Mouse (Mus musculus) hindbrain, embryonic 10.5 days (tissue): ENCODE results near the gene Zfp64. TPM values are rescaled to one million over a fixed set of nuclear protein-coding genes. Genes with fewer than 3 reads are reported as not detected.
A peak's percentile ranks its signal among the peaks of the same experiment; 100 is the strongest.

Source experiments
- DNase-seq: peaks from one replicate; pipeline ENCODE4 v3.0.0-alpha.2; 2017; ENCODE audit warnings: low spot score
- H3K27ac ChIP-seq: fragments of 300-500 bp; sonication (generic); 2 replicates; pipeline ENCODE4 v1.5.1; 2016; ENCODE audit warnings: mild to moderate bottlenecking, moderate library complexity
- H3K27me3 ChIP-seq: fragments of 300-500 bp; sonication (generic); 2 replicates; pipeline ENCODE4 v1.6.1; 2016; ENCODE audit warnings: mild to moderate bottlenecking; ENCODE audit not compliant: poor library complexity, insufficient read depth, severe bottlenecking
- H3K36me3 ChIP-seq: fragments of 300-500 bp; sonication (generic); 2 replicates; pipeline ENCODE4 v1.6.1; 2016; ENCODE audit warnings: mild to moderate bottlenecking, moderate library complexity
- H3K4me1 ChIP-seq: fragments of 300-500 bp; sonication (generic); replicated peaks from 2 replicates; pipeline ENCODE4 v1.6.1; 2016; ENCODE audit warnings: mild to moderate bottlenecking
- H3K4me3 ChIP-seq: fragments of 300-500 bp; sonication (generic); 2 replicates; pipeline ENCODE4 v1.5.1; 2016; ENCODE audit warnings: mild to moderate bottlenecking, moderate library complexity
- H3K9me3 ChIP-seq: fragments of 300-500 bp; sonication (generic); 2 replicates; pipeline ENCODE4 v1.6.1; 2016; ENCODE audit warnings: mild to moderate bottlenecking, moderate library complexity
- WGBS: fragments of 180-500 bp; shearing (Covaris S2); methylation state at CpG from one replicate; pipeline ENCODE4 v1.1.7; 2016; 5-methylcytosine and 5-hydroxymethylcytosine counted together
- polyA plus RNA-seq: library from polyadenylated mRNA; unstranded; fragments of >200 nt; fragmentation: Nextera tagmentation; extraction: Ambion mirVana; gene quantifications from 2 replicates; pipeline ENCODE4 v1.2.1, GENCODE M21; 2016

The Zfp64 gene
- 39.9 and 41.3 TPM in 2 replicates for polyA plus RNA-seq

DNA sequence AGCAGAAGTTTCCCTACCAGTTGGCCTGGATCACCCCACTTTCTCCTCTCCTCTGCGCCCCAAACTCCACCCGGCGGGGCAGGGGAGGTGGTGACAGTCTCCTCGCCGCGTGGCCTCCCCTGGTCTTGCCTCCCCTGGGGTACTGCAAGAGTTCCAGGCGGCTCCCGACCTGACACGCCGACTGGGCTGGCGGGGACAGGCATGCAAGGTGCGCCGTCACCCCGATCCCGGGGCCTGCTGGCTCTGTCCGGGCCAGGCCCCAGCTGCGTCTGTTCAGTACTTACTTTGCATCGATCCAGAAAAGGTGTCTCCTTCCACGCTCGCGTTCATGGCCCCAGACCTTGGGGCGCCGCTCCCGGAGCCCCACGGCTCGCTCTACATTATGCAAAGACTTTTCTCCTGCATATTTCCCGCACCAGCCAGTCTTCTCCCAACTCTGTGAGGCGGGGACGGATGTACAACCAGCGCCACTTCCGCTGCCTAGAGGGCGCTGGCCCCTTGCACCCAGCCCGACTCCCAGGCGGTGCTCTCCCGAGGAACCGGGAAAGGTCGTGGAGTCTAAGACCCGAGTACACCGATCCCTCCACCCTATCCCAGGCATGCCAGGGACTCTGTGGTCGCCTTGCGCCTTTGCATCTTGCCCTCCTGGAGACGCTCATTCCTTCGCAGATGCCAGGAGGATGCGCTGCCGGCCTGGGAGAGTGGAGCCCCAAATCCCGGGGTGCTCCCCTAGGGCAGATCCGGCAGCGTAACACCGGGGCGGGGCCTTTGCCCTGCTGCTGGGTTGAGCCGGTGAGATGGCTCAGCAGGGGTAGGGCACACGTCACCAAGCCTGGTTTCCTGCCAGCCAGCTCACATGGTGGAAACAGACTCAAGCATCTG is at the start of gene Zfp64:
TSS of gene Zfp64 (minus strand) at position 753 of the 882 bp plus-strand sequence.
- peak within 1 kb of the TSS; percentile 95 for H3K27ac ChIP-seq
- DNase-seq: peak; percentile 85
- H3K9me3 ChIP-seq: no peaks in the 10 kb centered on the region
- H3K36me3 ChIP-seq: peaks cover 21% of the 10 kb centered on the region
- no peaks in the 10 kb centered on the region; the same call in 1 of the 2 replicates for H3K27me3 ChIP-seq
- H3K4me3 ChIP-seq: peak within 1 kb of the TSS; percentile 90
- peaks cover 26% of the 10 kb centered on the region for H3K4me1 ChIP-seq
- WGBS: under 1% methylated on average over 52 of the region's 52 CpGs

DNA sequence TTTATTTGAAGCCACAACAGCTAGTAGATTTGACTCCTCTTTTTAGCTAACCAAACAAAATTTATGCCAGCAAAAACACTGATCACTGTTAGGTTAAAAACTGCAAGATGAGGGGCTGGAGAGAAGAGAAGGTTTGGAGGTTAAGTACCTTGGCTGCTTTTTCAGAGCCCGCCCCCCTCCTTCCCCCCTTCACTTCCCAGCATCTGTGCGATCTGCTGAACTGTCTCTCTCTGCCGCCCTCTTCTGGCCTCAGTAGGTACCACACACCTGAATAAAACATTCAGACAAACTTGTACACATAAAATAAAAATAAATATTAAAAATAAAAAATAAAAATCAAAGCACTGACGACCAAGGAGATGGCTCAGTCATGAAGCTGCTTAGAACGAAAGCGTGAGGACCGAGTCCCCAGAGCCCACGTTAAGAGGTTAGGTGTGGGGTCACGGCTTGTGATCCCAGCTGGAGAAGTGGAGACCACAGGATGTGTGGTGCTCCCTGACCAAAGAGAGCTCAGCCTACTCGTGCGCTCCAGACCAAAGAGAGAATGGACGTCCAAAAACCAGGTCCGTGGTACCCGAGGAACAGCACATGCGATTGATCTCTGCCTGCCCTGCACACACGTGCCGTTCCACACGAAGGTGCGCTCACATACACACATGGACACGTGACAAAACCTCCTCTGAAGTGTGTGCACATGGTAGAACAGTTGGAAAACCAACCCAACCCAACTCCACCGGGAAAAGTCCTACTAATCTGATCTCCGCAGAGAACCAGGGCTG is 37.4 kb upstream of the Zfp64 start:
- 74% methylated on average over 22 of the region's 22 CpGs for WGBS
- Histone ChIP-seq H3K27ac (no peak overlapping the region), H3K9me3 (no peaks in the 10 kb centered on the region), H3K4me3 (no peak overlapping the region), H3K36me3 (no peaks in the 10 kb centered on the region), H3K4me1 (peaks cover 17% of the 10 kb centered on the region), H3K27me3 (no peaks in the 10 kb centered on the region)
- DNase-seq: peak; percentile 52

DNA sequence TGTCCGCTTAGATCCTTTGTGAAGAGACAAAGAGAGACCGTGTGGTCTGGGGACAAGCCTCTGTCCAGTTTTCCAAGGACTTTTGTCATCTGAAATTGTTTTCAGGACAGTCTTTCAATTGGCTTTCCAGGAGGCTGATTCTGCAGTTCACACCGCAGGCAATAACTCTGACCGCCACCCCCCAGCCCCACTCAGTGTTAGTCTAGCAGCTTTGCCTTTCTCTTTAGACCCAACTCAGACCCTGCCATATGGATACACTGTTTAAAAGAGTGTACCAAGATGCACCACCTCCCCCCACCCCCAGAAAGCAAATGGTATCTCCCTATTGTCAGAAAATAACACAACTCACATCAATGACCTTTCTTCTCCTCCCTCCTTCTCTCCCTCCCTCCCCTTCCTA is 35.6 kb upstream of the Zfp64 start:
- peak; percentile 47 for DNase-seq
- Histone ChIP-seq H3K4me3 (no peak overlapping the region), H3K36me3 (peaks cover 8% of the 10 kb centered on the region; the same call in 1 of the 2 replicates), H3K9me3 (no peaks in the 10 kb centered on the region), H3K27ac (peak overlapping the region; percentile 77), H3K27me3 (no peaks in the 10 kb centered on the region), H3K4me1 (peaks cover 17% of the 10 kb centered on the region)
- WGBS: 53% methylated on average over 4 of the region's 4 CpGs

DNA sequence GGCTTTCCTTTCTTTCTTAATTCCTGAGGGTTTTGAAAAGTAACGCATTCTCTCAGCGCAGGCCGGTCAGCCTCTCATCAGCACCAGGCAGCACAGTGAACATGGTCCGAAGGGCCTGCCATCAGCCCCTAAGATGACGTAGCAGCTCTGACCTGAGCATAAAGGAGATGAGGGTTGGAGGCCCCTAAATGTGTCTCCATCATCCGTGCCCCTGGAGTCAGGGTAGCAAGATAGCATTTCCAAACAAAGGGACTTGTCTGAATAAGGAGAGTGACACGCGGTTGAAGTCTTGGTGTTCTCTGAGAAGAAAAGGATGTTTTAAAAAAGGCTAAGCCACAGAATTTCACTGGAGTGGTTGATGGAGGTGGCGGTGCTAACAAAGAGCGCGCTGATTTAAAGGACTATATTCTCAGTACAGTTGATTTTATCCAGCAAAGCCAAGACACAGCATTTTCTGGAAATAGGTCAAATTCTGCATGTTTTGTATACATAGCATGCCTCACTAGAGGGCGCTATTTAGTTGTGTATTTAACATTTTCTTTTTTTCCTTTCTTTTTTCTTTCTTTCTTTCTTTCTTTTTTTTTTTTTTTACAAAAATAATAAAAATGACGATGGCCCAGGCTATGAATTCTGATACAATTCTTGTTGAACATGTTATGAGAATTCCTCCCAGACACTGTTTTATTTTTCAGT is 34.8 kb upstream of the Zfp64 start:
- peak overlapping the region; percentile 77 for H3K27ac ChIP-seq
- H3K4me3 ChIP-seq: no peak overlapping the region
- no peaks in the 10 kb centered on the region for H3K9me3 ChIP-seq
- no peaks in the 10 kb centered on the region for H3K27me3 ChIP-seq
- H3K36me3 ChIP-seq: peaks cover 13% of the 10 kb centered on the region; the same call in 1 of the 2 replicates
- peaks cover 17% of the 10 kb centered on the region for H3K4me1 ChIP-seq
- DNase-seq: no peak
- 57% methylated on average over 13 of the region's 13 CpGs for WGBS

DNA sequence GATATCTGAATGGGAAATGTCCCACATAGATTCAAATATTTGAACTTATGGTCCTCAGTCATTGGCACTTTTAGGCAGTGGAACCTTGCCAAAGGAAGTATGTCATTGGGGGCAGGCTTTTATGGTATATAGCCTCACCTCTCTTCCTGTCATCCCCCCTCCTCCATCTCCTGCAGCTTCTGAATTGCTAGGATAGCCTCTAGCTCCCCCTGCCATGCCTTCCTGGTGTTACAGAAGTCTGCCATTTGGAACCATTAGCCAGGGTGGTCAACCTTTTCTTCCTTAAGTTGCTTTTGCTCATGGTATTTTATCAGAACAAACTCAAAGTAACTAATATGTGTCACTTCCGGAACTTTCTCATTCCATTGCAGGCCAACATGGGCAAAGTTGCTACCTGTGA is 32.7 kb upstream of the Zfp64 start:
- Histone ChIP-seq H3K4me1 (peaks cover 17% of the 10 kb centered on the region), H3K36me3 (peaks cover 15% of the 10 kb centered on the region; the same call in 1 of the 2 replicates), H3K4me3 (no peak overlapping the region), H3K27me3 (no peaks in the 10 kb centered on the region), H3K27ac (no peak overlapping the region), H3K9me3 (no peaks in the 10 kb centered on the region)
- no peak for DNase-seq
- WGBS: 90% methylated on average over 1 of the region's 1 CpGs

DNA sequence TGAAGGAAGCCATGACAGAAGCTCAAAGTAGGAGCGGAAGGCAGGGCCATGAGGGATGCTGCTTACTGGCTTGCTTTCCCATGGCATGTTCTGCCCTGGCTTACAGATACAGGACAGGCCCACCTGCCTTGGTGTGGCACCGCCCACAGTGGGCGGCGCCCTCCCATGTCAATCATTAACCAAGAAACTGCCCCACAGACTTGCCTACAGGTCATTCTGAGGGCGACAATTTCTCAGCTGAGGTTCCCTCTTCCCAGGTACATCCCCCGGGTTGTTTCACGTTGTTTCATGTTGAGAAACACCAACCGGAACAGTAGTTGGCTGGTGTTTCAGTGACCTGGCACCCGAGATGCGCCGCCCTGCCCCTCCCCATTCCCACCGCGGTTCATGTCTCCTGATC is 32.0 kb upstream of the Zfp64 start:
- H3K4me1 ChIP-seq: peaks cover 17% of the 10 kb centered on the region
- H3K27me3 ChIP-seq: no peaks in the 10 kb centered on the region
- H3K9me3 ChIP-seq: no peaks in the 10 kb centered on the region
- H3K4me3 ChIP-seq: no peak overlapping the region
- 80% methylated on average over 13 of the region's 13 CpGs for WGBS
- DNase-seq: no peak
- no peak overlapping the region for H3K27ac ChIP-seq
- H3K36me3 ChIP-seq: peaks cover 15% of the 10 kb centered on the region; the same call in 1 of the 2 replicates

DNA sequence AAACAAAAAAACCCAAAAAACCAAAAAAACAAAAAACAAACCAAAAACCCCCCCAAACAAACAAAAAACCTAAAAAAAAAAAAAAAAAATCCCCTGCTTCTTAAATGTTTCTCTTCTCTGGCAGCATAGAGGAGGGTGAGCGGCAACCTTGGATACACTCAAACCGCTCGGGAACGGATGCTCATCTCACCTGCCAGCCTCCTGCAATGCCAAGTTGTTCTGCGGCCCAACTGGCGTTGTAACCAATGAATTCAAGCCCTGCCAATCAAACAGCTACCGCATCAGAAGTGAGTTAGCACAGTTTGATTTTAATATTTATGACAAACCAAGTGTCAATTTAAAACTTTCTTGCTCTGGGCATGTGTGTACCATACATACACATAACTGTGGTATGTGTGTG is 26.6 kb upstream of the Zfp64 start:
- Histone ChIP-seq H3K36me3 (peaks cover 15% of the 10 kb centered on the region; the same call in 1 of the 2 replicates), H3K9me3 (no peaks in the 10 kb centered on the region), H3K4me3 (no peak overlapping the region), H3K27ac (no peak overlapping the region), H3K27me3 (no peaks in the 10 kb centered on the region), H3K4me1 (peaks cover 8% of the 10 kb centered on the region)
- DNase-seq: no peak
- WGBS: 94% methylated on average over 7 of the region's 7 CpGs

DNA sequence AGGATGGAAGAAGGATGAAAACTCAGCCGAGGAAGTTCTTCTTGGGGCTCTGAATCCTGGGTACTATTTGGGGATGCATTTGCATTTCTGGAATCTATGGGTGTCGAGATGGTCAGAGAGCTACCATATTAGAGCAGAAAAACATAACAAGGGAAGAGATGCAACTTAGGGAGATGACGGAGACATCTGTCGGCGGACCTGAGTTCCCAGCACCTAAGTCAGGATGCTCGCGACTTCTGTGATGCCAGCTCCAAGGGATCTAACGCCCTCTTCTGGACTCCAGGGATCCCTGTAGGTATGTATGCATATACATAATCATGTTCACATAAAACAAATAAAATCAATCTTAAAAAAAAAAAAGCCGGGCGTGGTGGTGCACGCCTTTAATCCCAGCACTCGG is 26.1 kb upstream of the Zfp64 start:
- DNase-seq: no peak
- Histone ChIP-seq H3K9me3 (no peaks in the 10 kb centered on the region), H3K4me1 (peaks cover 8% of the 10 kb centered on the region), H3K36me3 (peaks cover 11% of the 10 kb centered on the region; the same call in 1 of the 2 replicates), H3K4me3 (peak overlapping the region; percentile 38), H3K27ac (no peak overlapping the region), H3K27me3 (no peaks in the 10 kb centered on the region)
- 69% methylated on average over 12 of the region's 12 CpGs for WGBS

DNA sequence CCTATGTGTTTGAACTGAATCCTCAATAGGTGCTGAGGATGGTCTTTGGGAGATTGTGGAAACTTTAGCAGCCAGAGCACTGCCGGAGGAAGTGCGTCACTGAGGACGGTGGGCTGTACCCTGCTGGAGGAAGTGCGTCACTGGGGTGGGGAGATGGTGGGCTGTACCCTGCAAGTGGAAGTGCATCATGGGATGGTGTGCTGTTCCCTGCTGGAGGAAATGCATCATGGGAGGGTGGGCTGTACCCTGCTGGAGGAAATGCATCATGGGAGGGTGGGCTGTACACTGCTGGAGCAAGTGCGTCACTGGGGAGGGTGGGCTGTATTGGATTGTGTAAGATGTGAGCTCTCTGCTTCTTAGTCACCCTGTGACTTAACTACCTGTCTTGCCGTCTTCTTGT is 25.5 kb upstream of the Zfp64 start:
- H3K4me3 ChIP-seq: peak overlapping the region; percentile 38
- whole genome bisulfite sequencing: 57% methylated on average over 6 of the region's 6 CpGs
- DNase-seq: peak; percentile 63
- peaks cover 8% of the 10 kb centered on the region for H3K4me1 ChIP-seq
- no peaks in the 10 kb centered on the region for H3K27me3 ChIP-seq
- H3K36me3 ChIP-seq: 0 out of 2 replicates have a peak, but pooled peaks cover 7% of the 10 kb centered on the region
- no peak overlapping the region for H3K27ac ChIP-seq
- no peaks in the 10 kb centered on the region for H3K9me3 ChIP-seq

DNA sequence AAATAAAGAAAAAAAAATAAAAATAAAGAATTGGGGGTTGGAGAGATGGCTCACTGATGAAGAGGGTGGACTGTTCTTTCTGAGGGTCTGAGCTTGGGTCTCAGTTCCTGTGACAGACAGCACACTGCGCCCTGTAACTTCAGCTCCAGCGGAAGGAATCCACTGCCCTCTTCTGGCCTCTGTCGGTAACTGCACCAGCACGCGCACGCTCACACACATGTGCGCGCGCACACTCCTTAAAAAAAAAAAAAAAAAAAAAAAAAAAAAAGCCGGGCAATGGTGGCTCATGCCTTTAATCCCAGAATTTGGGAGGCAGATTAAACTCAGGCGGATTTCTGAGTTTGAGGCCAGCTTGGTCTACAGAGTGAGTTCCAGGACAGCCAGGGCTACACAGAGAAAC is 24.4 kb upstream of the Zfp64 start:
- H3K27me3 ChIP-seq: no peaks in the 10 kb centered on the region
- WGBS: 48% methylated on average over 11 of the region's 11 CpGs
- H3K27ac ChIP-seq: no peak overlapping the region
- peaks cover 8% of the 10 kb centered on the region for H3K4me1 ChIP-seq
- no peaks in the 10 kb centered on the region for H3K9me3 ChIP-seq
- DNase-seq: peak; percentile 34
- no peaks in the 10 kb centered on the region for H3K36me3 ChIP-seq
- H3K4me3 ChIP-seq: no peak overlapping the region

DNA sequence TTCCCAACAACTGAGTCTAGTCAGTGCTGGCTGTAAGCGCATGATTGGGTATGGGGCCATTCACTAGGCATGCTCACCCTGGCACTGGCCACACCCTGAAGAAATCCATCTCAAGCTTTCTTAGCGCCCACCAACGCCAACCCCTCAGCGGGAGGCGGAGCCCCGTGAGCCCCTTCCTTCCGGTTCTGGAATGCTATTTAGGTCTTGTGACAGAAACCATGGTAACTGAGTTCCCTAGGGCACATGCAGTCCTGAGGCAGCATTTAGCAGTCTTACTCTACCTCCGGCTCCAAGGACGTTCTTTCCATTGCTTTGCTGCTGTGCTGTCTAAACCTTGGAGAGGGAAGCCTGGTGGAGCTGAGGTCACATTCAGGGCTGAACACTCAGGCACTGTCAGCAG is 22.6 kb upstream of the Zfp64 start:
- no peak for DNase-seq
- H3K4me3 ChIP-seq: 0 out of 2 replicates have a peak overlapping the region, but pooled peaks have one; percentile 9
- H3K4me1 ChIP-seq: peaks cover 8% of the 10 kb centered on the region
- H3K36me3 ChIP-seq: no peaks in the 10 kb centered on the region
- no peaks in the 10 kb centered on the region for H3K9me3 ChIP-seq
- H3K27ac ChIP-seq: peak overlapping the region; percentile 29; the same call in 1 of the 2 replicates
- no peaks in the 10 kb centered on the region for H3K27me3 ChIP-seq
- WGBS: 52% methylated on average over 9 of the region's 9 CpGs

DNA sequence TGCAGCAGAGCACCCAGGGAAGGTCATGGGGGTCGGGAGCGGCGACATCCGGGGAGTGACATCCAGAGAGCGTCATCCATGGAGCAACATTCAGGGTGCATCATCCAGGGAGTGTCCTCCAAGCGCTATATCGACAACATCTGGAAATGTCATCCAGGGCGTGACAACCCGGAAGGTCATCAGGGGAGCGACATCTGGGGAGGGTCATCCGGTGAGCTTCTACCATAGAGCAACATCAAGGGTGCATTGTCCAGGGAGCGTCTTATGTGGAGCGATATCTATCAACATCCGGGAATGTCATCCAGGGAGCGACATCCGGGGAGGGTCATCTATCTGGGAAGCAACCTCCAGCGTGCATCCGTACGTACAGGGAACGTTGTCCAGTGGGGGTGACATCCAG is 14.7 kb upstream of the Zfp64 start:
- Histone ChIP-seq H3K9me3 (peaks cover 14% of the 10 kb centered on the region; the same call in 1 of the 2 replicates), H3K4me1 (no peaks in the 10 kb centered on the region), H3K27me3 (no peaks in the 10 kb centered on the region), H3K4me3 (no peak overlapping the region), H3K27ac (no peak overlapping the region), H3K36me3 (no peaks in the 10 kb centered on the region)
- DNase-seq: no peak
- WGBS: 95% methylated on average over 20 of the region's 20 CpGs
